Mouse (Mus musculus): ENCODE measurements around the gene Tmem95.

DNA sequence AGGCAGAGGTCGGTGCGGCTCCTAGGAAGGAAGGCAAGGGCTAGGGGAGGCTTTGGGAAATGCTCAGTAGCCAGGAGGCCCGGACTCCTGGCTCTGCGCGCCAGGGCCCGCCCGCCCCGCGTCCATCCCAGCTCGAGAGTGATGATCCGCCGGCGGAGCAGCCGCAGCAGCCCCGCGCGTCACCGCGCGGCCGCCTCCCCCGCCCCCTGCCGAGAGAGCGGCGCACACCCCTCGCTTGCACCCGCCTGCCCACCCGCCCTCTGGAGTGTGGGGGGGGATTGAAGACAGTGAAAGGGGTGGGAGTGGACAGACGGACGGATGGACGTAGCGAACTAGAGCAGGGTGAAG is 40.2 kb downstream of the Tmem95 start, which contains the start of gene Nlgn2:
- TF ChIP-seq CTCF (IDR thresholded peaks at IDR 0.05; ENCODE audit: low read depth, low read length) (no peak), TAL1 (conservative IDR thresholded peaks at IDR 0.05; ENCODE audit: low read depth, low read length) (no peak), POLR2AphosphoS5 (IDR thresholded peaks at IDR 0.05; ENCODE audit: insufficient replicate concordance, low read depth, low read length) (no peak)

All from G1E (cell line).